Mouse (Mus musculus) stomach, embryonic 14.5 days (tissue): ENCODE data around the gene Gdpd5. TPM values are rescaled to one million over a fixed set of nuclear protein-coding genes. Genes with fewer than 3 reads are reported as not detected.
A peak's percentile ranks its signal among the peaks of the same experiment; 100 is the strongest.
"Not testable (repeated sequence)": the region's sequence is repeated elsewhere in the genome, so short reads cannot be mapped to it uniquely, and the experiment has no call there.

Experiments used
- ATAC-seq: fragments of 200-750 bp; cut with Nextera tagmentation; 2 replicates; pipeline ENCODE4 v1.8.0; 2017; ENCODE audit warnings: low read depth, moderate TSS enrichment; ENCODE audit not compliant: insufficient number of reproducible peaks, insufficient read depth, low FRiP score
- H3K27ac ChIP-seq: fragments of 300-500 bp; sonication (generic); 2 replicates; pipeline ENCODE4 v1.5.1; 2014; ENCODE audit warnings: mild to moderate bottlenecking, low read length, moderate library complexity, mixed read lengths
- H3K27me3 ChIP-seq: fragments of 300-500 bp; sonication (generic); 2 replicates; pipeline ENCODE4 v1.6.1; 2014; ENCODE audit warnings: low read length, control low read depth, mixed read lengths; ENCODE audit not compliant: control insufficient read depth, insufficient read depth
- H3K36me3 ChIP-seq: fragments of 300-500 bp; sonication (generic); 2 replicates; pipeline ENCODE4 v1.6.1; 2014; ENCODE audit warnings: mild to moderate bottlenecking, control low read depth, low read length, moderate library complexity, mixed read lengths; ENCODE audit not compliant: control insufficient read depth, insufficient read depth
- H3K4me1 ChIP-seq: fragments of 300-500 bp; sonication (generic); 2 replicates; pipeline ENCODE4 v1.6.1; 2014; ENCODE audit warnings: low read length, control low read depth, mixed read lengths; ENCODE audit not compliant: control insufficient read depth, insufficient read depth
- H3K4me2 ChIP-seq: fragments of 300-500 bp; sonication (generic); replicated peaks from 2 replicates; pipeline ENCODE4 v1.6.1; 2014; ENCODE audit warnings: low read depth, low read length, control low read depth
- H3K4me3 ChIP-seq: fragments of 300-500 bp; sonication (generic); 2 replicates; pipeline ENCODE4 v1.5.1; 2014; ENCODE audit warnings: low read depth, low read length, control low read depth
- H3K9ac ChIP-seq: fragments of 300-500 bp; sonication (generic); replicated peaks from 2 replicates; pipeline ENCODE4 v1.6.1; 2014; ENCODE audit warnings: low read depth, mild to moderate bottlenecking, control low read depth, low read length, moderate library complexity, mixed read lengths
- H3K9me3 ChIP-seq: fragments of 300-500 bp; sonication (generic); 2 replicates; pipeline ENCODE4 v1.6.1; 2016; ENCODE audit warnings: low read depth, low read length, control low read depth; ENCODE audit not compliant: control insufficient read depth
- WGBS: fragments of 180-500 bp; shearing (Covaris S2); extraction: QIAGEN DNeasy Blood & Tissue Kit; methylation state at CpG from one replicate; pipeline ENCODE4 v1.1.7; 2014; 5-methylcytosine and 5-hydroxymethylcytosine counted together
- polyA plus RNA-seq: library from polyadenylated mRNA; unstranded; fragments of >200 nt; fragmentation: Nextera tagmentation; extraction: Ambion mirVana; gene quantifications from 2 replicates; pipeline ENCODE4 v1.2.1, GENCODE M21; 2014

Gene Gdpd5
- polyA plus RNA-seq, 1 experiment from 2014 or later, result 22.7 TPM

DNA sequence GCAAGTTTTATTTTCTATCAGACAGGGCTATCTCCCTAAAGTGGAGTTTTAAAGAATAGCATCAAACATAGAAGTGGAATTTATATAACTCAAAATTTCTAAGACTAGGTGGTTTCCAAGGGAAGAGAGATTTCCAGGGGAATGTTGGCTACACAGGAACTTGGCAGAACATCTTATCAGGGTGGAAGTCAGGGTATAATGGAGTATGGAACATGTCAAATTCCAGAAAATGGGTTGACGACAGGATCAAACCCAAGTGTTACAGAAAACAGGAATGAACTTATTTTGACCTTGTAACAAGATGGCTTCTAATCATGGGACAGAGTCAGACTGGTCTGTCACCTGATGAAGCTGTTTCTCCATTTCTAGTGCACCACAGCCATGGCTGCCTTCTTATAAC is 103.5 kb downstream of the Gdpd5 start:
- Histone ChIP-seq H3K27ac (no peak overlapping the region), H3K9ac (no peak overlapping the region), H3K4me2 (no peak overlapping the region), H3K4me1 (peaks cover 26% of the 10 kb centered on the region), H3K36me3 (peaks cover 29% of the 10 kb centered on the region), H3K4me3 (no peak overlapping the region), H3K9me3 (no peaks in the 10 kb centered on the region), H3K27me3 (no peaks in the 10 kb centered on the region)
- WGBS, result 79% methylated on average over 1 of the region's 1 CpGs
- ATAC-seq, result no peak

DNA sequence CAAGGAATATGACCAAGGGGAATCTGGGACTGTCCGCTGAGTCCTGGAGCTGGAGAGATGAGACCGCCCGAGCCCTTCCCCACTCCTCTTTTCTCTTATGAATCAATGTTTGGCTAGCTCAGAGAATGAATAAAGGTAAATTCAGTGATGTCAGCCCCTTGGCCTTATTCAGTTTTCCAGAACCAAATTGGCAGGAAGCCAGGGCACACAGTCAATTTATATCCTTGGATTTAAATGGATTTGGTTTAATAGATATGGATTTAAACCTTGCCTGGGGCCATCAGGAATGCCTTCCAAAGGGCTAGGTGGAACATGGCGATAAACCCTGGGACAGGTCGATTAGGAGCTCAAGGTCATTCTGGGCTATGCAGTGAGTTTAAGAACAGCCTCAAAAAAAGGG is 108.5 kb downstream of the Gdpd5 start:
- Histone ChIP-seq H3K4me1 (no peaks in the 10 kb centered on the region), H3K9ac (no peak overlapping the region), H3K27ac (no peak overlapping the region), H3K36me3 (no peaks in the 10 kb centered on the region), H3K27me3 (no peaks in the 10 kb centered on the region), H3K4me3 (no peak overlapping the region), H3K4me2 (no peak overlapping the region), H3K9me3 (peaks cover 6% of the 10 kb centered on the region; the same call in 1 of the 2 replicates)
- ATAC-seq, result no peak
- 59% methylated on average over 5 of the region's 5 CpGs for WGBS

GRCm38 (mm10) chr7:99499128-99499527 is 117.9 kb downstream of the Gdpd5 start:
- Histone ChIP-seq H3K9ac (no peak overlapping the region), H3K9me3 (no peaks in the 10 kb centered on the region), H3K4me2 (no peak overlapping the region), H3K4me3 (no peak overlapping the region), H3K27ac (no peak overlapping the region), H3K36me3 (no peaks in the 10 kb centered on the region), H3K4me1 (0 out of 2 replicates have a peak, but pooled peaks cover 2% of the 10 kb centered on the region), H3K27me3 (no peaks in the 10 kb centered on the region)
- 54% methylated on average over 1 of the region's 1 CpGs for WGBS
- no peak for ATAC-seq

GRCm38 (mm10) chr7:99500201-99500600 is 119.0 kb downstream of the Gdpd5 start:
- WGBS, result 5% methylated on average over 8 of the region's 8 CpGs
- H3K4me2 ChIP-seq, result no peak overlapping the region
- no peaks in the 10 kb centered on the region for H3K9me3 ChIP-seq
- H3K27ac ChIP-seq, result no peak overlapping the region
- peak; percentile 90 for ATAC-seq
- no peaks in the 10 kb centered on the region for H3K36me3 ChIP-seq
- no peak overlapping the region for H3K9ac ChIP-seq
- H3K27me3 ChIP-seq, result no peaks in the 10 kb centered on the region
- H3K4me3 ChIP-seq, result no peak overlapping the region
- H3K4me1 ChIP-seq, result 0 out of 2 replicates have a peak, but pooled peaks cover 2% of the 10 kb centered on the region

DNA sequence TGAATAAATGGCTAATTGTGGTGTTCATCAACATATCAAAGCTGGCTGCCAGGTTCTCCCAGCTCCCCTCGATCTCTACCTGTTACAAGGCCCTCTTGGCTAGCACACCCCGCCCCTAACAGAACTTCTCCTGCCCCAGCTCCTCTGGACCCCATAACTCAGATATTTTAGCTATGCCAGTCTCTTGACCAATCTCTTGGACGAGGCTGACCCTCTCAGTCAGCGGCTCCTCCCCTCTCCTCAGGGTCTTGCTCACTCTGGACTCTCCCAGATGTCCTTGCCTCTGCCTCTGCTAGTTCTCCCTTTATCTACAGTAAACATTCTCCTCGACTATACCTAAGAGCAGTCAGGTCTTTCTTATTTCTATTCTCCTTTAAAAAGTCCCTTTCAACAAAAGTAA is 119.4 kb downstream of the Gdpd5 start:
- H3K9ac ChIP-seq, result no peak overlapping the region
- H3K27me3 ChIP-seq, result no peaks in the 10 kb centered on the region
- H3K4me1 ChIP-seq, result 0 out of 2 replicates have a peak, but pooled peaks cover 2% of the 10 kb centered on the region
- H3K27ac ChIP-seq, result no peak overlapping the region
- no peak overlapping the region for H3K4me2 ChIP-seq
- no peaks in the 10 kb centered on the region for H3K9me3 ChIP-seq
- H3K4me3 ChIP-seq, result no peak overlapping the region
- 22% methylated on average over 5 of the region's 5 CpGs for WGBS
- no peak for ATAC-seq
- no peaks in the 10 kb centered on the region for H3K36me3 ChIP-seq

GRCm38 (mm10) chr7:99501148-99501547 is 119.9 kb downstream of the Gdpd5 start:
- no peak overlapping the region for H3K27ac ChIP-seq

GRCm38 (mm10) chr7:99504556-99504955 is 123.3 kb downstream of the Gdpd5 start:
- no peak for ATAC-seq
- no peak overlapping the region for H3K4me3 ChIP-seq

More at GRCm38 (mm10) chr7:99501148-99501547, 119.9 kb downstream of the Gdpd5 start:
- H3K4me3 ChIP-seq, result no peak overlapping the region
- H3K9ac ChIP-seq, result no peak overlapping the region
- WGBS, result 43% methylated on average over 1 of the region's 1 CpGs
- no peaks in the 10 kb centered on the region for H3K9me3 ChIP-seq
- H3K36me3 ChIP-seq, result no peaks in the 10 kb centered on the region
- H3K4me1 ChIP-seq, result 0 out of 2 replicates have a peak, but pooled peaks cover 2% of the 10 kb centered on the region
- H3K27me3 ChIP-seq, result no peaks in the 10 kb centered on the region
- no peak overlapping the region for H3K4me2 ChIP-seq
- ATAC-seq, result no peak

GRCm38 (mm10) chr7:99508187-99508586 is 127.0 kb downstream of the Gdpd5 start:
- H3K4me1 ChIP-seq, H3K27ac ChIP-seq, H3K4me3 ChIP-seq, H3K9ac ChIP-seq, H3K27me3 ChIP-seq, ATAC-seq, H3K4me2 ChIP-seq, H3K36me3 ChIP-seq, H3K9me3 ChIP-seq: not testable (repeated sequence)
- 14% methylated on average over 2 of the region's 2 CpGs for WGBS

More at GRCm38 (mm10) chr7:99504556-99504955, 123.3 kb downstream of the Gdpd5 start:
- no peaks in the 10 kb centered on the region for H3K27me3 ChIP-seq
- H3K9ac ChIP-seq, result no peak overlapping the region
- H3K9me3 ChIP-seq, result no peaks in the 10 kb centered on the region
- 0 out of 2 replicates have a peak, but pooled peaks cover 2% of the 10 kb centered on the region for H3K4me1 ChIP-seq
- H3K27ac ChIP-seq, result no peak overlapping the region
- no peak overlapping the region for H3K4me2 ChIP-seq
- H3K36me3 ChIP-seq, result no peaks in the 10 kb centered on the region

DNA sequence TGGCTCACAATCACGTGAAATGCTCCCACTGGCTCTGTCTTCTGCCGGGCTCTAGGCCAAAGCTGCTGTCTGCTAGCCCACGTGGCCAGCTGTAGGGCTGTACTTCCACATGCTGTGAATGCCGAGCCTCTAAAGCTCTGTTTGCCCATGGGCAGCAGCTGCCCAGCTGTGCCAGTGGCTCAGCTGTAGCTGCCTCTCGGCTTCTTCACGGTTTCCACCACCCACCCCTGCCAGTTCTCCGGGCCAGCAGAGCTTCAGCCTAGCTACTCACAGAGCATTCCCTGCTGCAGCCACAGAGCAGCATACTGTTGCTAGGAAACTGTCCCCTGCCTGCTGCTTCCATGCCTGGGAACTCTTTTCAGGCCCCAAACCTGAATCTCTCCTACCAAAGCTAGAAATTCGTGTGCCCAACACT is 128.9 kb downstream of the Gdpd5 start:
- no peak for ATAC-seq

More for the DNA sequence above, 128.9 kb downstream of the Gdpd5 start:
- H3K27me3 ChIP-seq, result no peaks in the 10 kb centered on the region
- no peak overlapping the region for H3K4me2 ChIP-seq
- 10% methylated on average over 8 of the region's 8 CpGs for WGBS
- H3K9ac ChIP-seq, result no peak overlapping the region
- H3K9me3 ChIP-seq, result no peaks in the 10 kb centered on the region
- no peaks in the 10 kb centered on the region for H3K36me3 ChIP-seq
- H3K27ac ChIP-seq, result no peak overlapping the region
- no peaks in the 10 kb centered on the region for H3K4me1 ChIP-seq
- H3K4me3 ChIP-seq, result no peak overlapping the region
